Mouse (Mus musculus): Measurements from ENCODE around the gene Dnajc5g. TPM values are rescaled to one million over a fixed set of nuclear protein-coding genes. Genes with fewer than 3 reads are reported as not detected.

Gene Dnajc5g
- total RNA-seq, 2 experiments from 2014 or later: not detected

Other genes with a start within 250 kb of the Dnajc5g start
- gene Tmem214, start 238.3 kb upstream of the Dnajc5g start, total RNA-seq (2021): 10 to 100 TPM; 48.9 TPM
- gene Agbl5, start 217.6 kb upstream of the Dnajc5g start, total RNA-seq (2021): 1 to 10 TPM; 9.4 to 9.7 TPM
- 100 to 1,000 TPM; 162 to 178 TPM for gene Ost4, start 198.5 kb upstream of the Dnajc5g start, total RNA-seq (2021)
- 10 to 100 TPM; 68.4 to 76.3 TPM for gene Emilin1, start 192.9 kb upstream of the Dnajc5g start, total RNA-seq (2021)
- 10 to 100 TPM in 1 of 2 experiments, 1 to 10 TPM in 1; 9.5 to 12.7 TPM for gene Khk, start 184.9 kb upstream of the Dnajc5g start, total RNA-seq (2021)
- under 1 TPM; 0.60 to 0.64 TPM for gene Cgref1, start 160.7 kb upstream of the Dnajc5g start, total RNA-seq (2021)
- 10 to 100 TPM; 64.9 to 71.3 TPM for gene Preb, start 145.9 kb upstream of the Dnajc5g start, total RNA-seq (2021)
- gene Tcf23, start 137.6 kb upstream of the Dnajc5g start, total RNA-seq (2021): under 1 TPM; 0.15 to 0.53 TPM
- 10 to 100 TPM; 62.7 to 64.1 TPM for gene Atraid, start 58.0 kb upstream of the Dnajc5g start, total RNA-seq (2021)
- gene Slc5a6, start 57.4 kb upstream of the Dnajc5g start, total RNA-seq (2021): 1 to 10 TPM; 4.7 to 4.8 TPM
- 10 to 100 TPM; 19.1 to 21.7 TPM for gene Cad, start 51.5 kb upstream of the Dnajc5g start, total RNA-seq (2021)
- under 1 TPM in 1 of 2 experiments, not detected in 1; 0.25 TPM for gene Slc30a3, start 2.0 kb downstream of the Dnajc5g start, total RNA-seq (2021)
- gene Trim54, start 10.4 kb downstream of the Dnajc5g start, total RNA-seq (2021): 10 to 100 TPM; 67.3 to 78.0 TPM
- gene Ucn, start 32.5 kb downstream of the Dnajc5g start, total RNA-seq (2021): not detected
- gene Mpv17, start 48.0 kb downstream of the Dnajc5g start, total RNA-seq (2021): 10 to 100 TPM; 52.1 to 59.3 TPM
- gene Gm29609, start 73.6 kb downstream of the Dnajc5g start, total RNA-seq (2021): 1 to 10 TPM in 1 of 2 experiments, under 1 TPM in 1; 0.38 to 1.6 TPM
- gene Gtf3c2, start 73.9 kb downstream of the Dnajc5g start, total RNA-seq (2021): 10 to 100 TPM; 45.1 to 48.3 TPM
- 10 to 100 TPM; 80.0 to 80.7 TPM for gene Snx17, start 86.9 kb downstream of the Dnajc5g start, total RNA-seq (2021)
- 10 to 100 TPM; 44.8 to 45.2 TPM for gene Eif2b4, start 87.1 kb downstream of the Dnajc5g start, total RNA-seq (2021)
- gene Zfp513, start 96.0 kb downstream of the Dnajc5g start, total RNA-seq (2021): 10 to 100 TPM; 12.7 to 12.9 TPM
- 10 to 100 TPM; 70.1 to 86.9 TPM for gene Ppm1g, start 114.4 kb downstream of the Dnajc5g start, total RNA-seq (2021)
- gene Nrbp1, start 134.6 kb downstream of the Dnajc5g start, total RNA-seq (2021): 10 to 100 TPM; 83.8 to 85.2 TPM
- 1 to 10 TPM in 1 of 2 experiments, not detected in 1; 1.0 TPM for gene Gm9970, start 134.9 kb downstream of the Dnajc5g start, total RNA-seq (2021)
- gene Krtcap3, start 145.4 kb downstream of the Dnajc5g start, total RNA-seq (2021): 1 to 10 TPM; 2.1 to 2.5 TPM
- gene Ift172, start 184.8 kb downstream of the Dnajc5g start, total RNA-seq (2021): 10 to 100 TPM; 34.1 to 40.4 TPM
- 10 to 100 TPM in 1 of 2 experiments, 1 to 10 TPM in 1; 3.6 to 10.3 TPM for gene Fndc4, start 189.8 kb downstream of the Dnajc5g start, total RNA-seq (2021)
- gene Gckr, start 191.2 kb downstream of the Dnajc5g start, total RNA-seq (2021): not detected